Mouse (Mus musculus): Measurements from ENCODE around the gene Olfr1423. TPM values are rescaled to one million over a fixed set of nuclear protein-coding genes. Genes with fewer than 3 reads are reported as not detected.
"Not testable (repeated sequence)": the region's sequence is repeated elsewhere in the genome, so short reads cannot be mapped to it uniquely, and the experiment has no call there.

The Olfr1423 gene
- not detected for total RNA-seq (2021)
- long read RNA-seq, experiment 1: 0 reads
- long read RNA-seq, experiment 2: 0 reads

GRCm38 (mm10) chr19:12041217-12041616, at the start of gene Olfr1423:
Gene Olfr1423 (minus strand): TSS chr19:12041317.
- no peak within 1 kb of the TSS for H3K27ac ChIP-seq
- TF ChIP-seq CTCF (conservative IDR thresholded peaks at IDR 0.05): no peak
- no peak for DNase-seq (ENCODE audit: low spot score in 2 of 2)
- H3K4me3 ChIP-seq: no peak within 1 kb of the TSS

- H3K27ac ChIP-seq: not testable (repeated sequence)
Observed at GRCm38 (mm10) chr19:12077631-12078030, 36.5 kb upstream of the Olfr1423 start, which contains the start of gene Olfr1425. Gene Olfr1425 (minus strand): TSS chr19:12077731.

GRCm38 (mm10) chr19:12069546-12069945, 28.4 kb upstream of the Olfr1423 start:
- not testable (repeated sequence) for DNase-seq (ENCODE audit: low spot score in 2 of 2)

More at GRCm38 (mm10) chr19:12077631-12078030, 36.5 kb upstream of the Olfr1423 start, which contains the start of gene Olfr1425:
- DNase-seq (ENCODE audit: low spot score in 2 of 2); H3K4me3 ChIP-seq: not testable (repeated sequence)

GRCm38 (mm10) chr19:12067806-12068205, 26.7 kb upstream of the Olfr1423 start:
- not testable (repeated sequence) for H3K4me3 ChIP-seq

More at GRCm38 (mm10) chr19:12069546-12069945, 28.4 kb upstream of the Olfr1423 start:
- not testable (repeated sequence) for H3K27ac ChIP-seq, H3K4me3 ChIP-seq

GRCm38 (mm10) chr19:12062582-12062981, 21.5 kb upstream of the Olfr1423 start, which contains the start of gene Olfr1424:
Gene Olfr1424 (minus strand): TSS chr19:12062682.
- not testable (repeated sequence) for DNase-seq (ENCODE audit: low spot score in 2 of 2); H3K27ac ChIP-seq; H3K4me3 ChIP-seq

More at GRCm38 (mm10) chr19:12067806-12068205, 26.7 kb upstream of the Olfr1423 start:
- not testable (repeated sequence) for DNase-seq (ENCODE audit: low spot score in 2 of 2); H3K27ac ChIP-seq

- Histone ChIP-seq H3K27ac (no peak overlapping the region), H3K4me3 (no peak overlapping the region)
- DNase-seq (ENCODE audit: low spot score in 2 of 2): no peak
- TF ChIP-seq CTCF (conservative IDR thresholded peaks at IDR 0.05): peak; percentile 42
Observed at GRCm38 (mm10) chr19:12043163-12043562, 2.0 kb upstream of the Olfr1423 start.

GRCm38 (mm10) chr19:12037727-12038126, 3.4 kb downstream of the Olfr1423 start:
- H3K27ac ChIP-seq: no peak overlapping the region
- no peak for DNase-seq (ENCODE audit: low spot score in 2 of 2)
- no peak overlapping the region for H3K4me3 ChIP-seq
- no peak for TF ChIP-seq CTCF (conservative IDR thresholded peaks at IDR 0.05)

- TF ChIP-seq CTCF (conservative IDR thresholded peaks at IDR 0.05): no peak
- Histone ChIP-seq H3K27ac (peak overlapping the region; percentile 28; the same call in 1 of the 2 replicates), H3K4me3 (no peak overlapping the region)
- DNase-seq (ENCODE audit: low spot score in 2 of 2): no peak
Observed at GRCm38 (mm10) chr19:12026606-12027005, 14.5 kb downstream of the Olfr1423 start.

GRCm38 (mm10) chr19:12025333-12025732, 15.8 kb downstream of the Olfr1423 start:
- no peak for DNase-seq (ENCODE audit: low spot score in 2 of 2)
- no peak for TF ChIP-seq CTCF (conservative IDR thresholded peaks at IDR 0.05)
- Histone ChIP-seq H3K27ac (no peak overlapping the region), H3K4me3 (no peak overlapping the region)

GRCm38 (mm10) chr19:12024149-12024548, 17.0 kb downstream of the Olfr1423 start:
- Histone ChIP-seq H3K27ac (no peak overlapping the region), H3K4me3 (no peak overlapping the region)
- TF ChIP-seq CTCF (conservative IDR thresholded peaks at IDR 0.05): no peak
- no peak for DNase-seq (ENCODE audit: low spot score in 2 of 2)

- no peak for TF ChIP-seq CTCF (conservative IDR thresholded peaks at IDR 0.05)
- DNase-seq (ENCODE audit: low spot score in 2 of 2): no peak
- Histone ChIP-seq H3K27ac (no peak overlapping the region), H3K4me3 (no peak overlapping the region)
Observed at GRCm38 (mm10) chr19:12016192-12016591, 24.9 kb downstream of the Olfr1423 start.

GRCm38 (mm10) chr19:12015708-12016107, 25.4 kb downstream of the Olfr1423 start:
- Histone ChIP-seq H3K4me3 (no peak overlapping the region), H3K27ac (no peak overlapping the region)
- DNase-seq (ENCODE audit: low spot score in 2 of 2): no peak
- peak; percentile 74 for TF ChIP-seq CTCF (conservative IDR thresholded peaks at IDR 0.05)

- no peak for TF ChIP-seq CTCF (conservative IDR thresholded peaks at IDR 0.05)
- DNase-seq (ENCODE audit: low spot score in 2 of 2): no peak
- peak overlapping the region; percentile 19; the same call in 1 of the 2 replicates for H3K27ac ChIP-seq
Observed at GRCm38 (mm10) chr19:12013228-12013627, 27.9 kb downstream of the Olfr1423 start.

GRCm38 (mm10) chr19:12012615-12013014, 28.5 kb downstream of the Olfr1423 start:
- no peak; the same call in 1 of the 2 replicates for TF ChIP-seq CTCF (conservative IDR thresholded peaks at IDR 0.05)
- DNase-seq (ENCODE audit: low spot score in 2 of 2): no peak
- Histone ChIP-seq H3K27ac (peak overlapping the region; percentile 69), H3K4me3 (peak overlapping the region; percentile 62)

More at GRCm38 (mm10) chr19:12013228-12013627, 27.9 kb downstream of the Olfr1423 start:
- peak overlapping the region; percentile 62 for H3K4me3 ChIP-seq
